Mouse (Mus musculus) intestine, postnatal 0 days (tissue): ENCODE results near the gene Prss56. TPM values are rescaled to one million over a fixed set of nuclear protein-coding genes. Genes with fewer than 3 reads are reported as not detected.
A peak's percentile ranks its signal among the peaks of the same experiment; 100 is the strongest.

ENCODE experiments used
- ATAC-seq: fragments of 200-750 bp; cut with Nextera tagmentation; 2 replicates; pipeline ENCODE4 v1.8.0; 2017; ENCODE audit warnings: mild to moderate bottlenecking, moderate TSS enrichment, moderate library complexity
- H3K27ac ChIP-seq: fragments of 300-500 bp; sonication (generic); 2 replicates; pipeline ENCODE4 v1.5.1; 2014; ENCODE audit warnings: mild to moderate bottlenecking, low read depth, low read length, moderate library complexity
- H3K27me3 ChIP-seq: fragments of 300-500 bp; sonication (generic); replicated peaks from 2 replicates; pipeline ENCODE4 v1.6.1; 2014; ENCODE audit warnings: low read length, mixed read lengths; ENCODE audit not compliant: control insufficient read depth, insufficient read depth
- H3K36me3 ChIP-seq: fragments of 300-500 bp; sonication (generic); 2 replicates; pipeline ENCODE4 v1.6.1; 2014; ENCODE audit warnings: mild to moderate bottlenecking, moderate library complexity; ENCODE audit not compliant: control insufficient read depth, insufficient read depth
- H3K4me1 ChIP-seq: fragments of 300-500 bp; sonication (generic); replicated peaks from 2 replicates; pipeline ENCODE4 v1.6.1; 2014; ENCODE audit warnings: antibody characterized with exemption, low read length, mixed read lengths; ENCODE audit not compliant: control insufficient read depth, insufficient read depth
- H3K4me2 ChIP-seq: fragments of 300-500 bp; sonication (generic); replicated peaks from 2 replicates; pipeline ENCODE4 v1.6.1; 2014; ENCODE audit warnings: low read depth, mild to moderate bottlenecking, moderate library complexity
- H3K4me3 ChIP-seq: fragments of 300-500 bp; sonication (generic); 2 replicates; pipeline ENCODE4 v1.5.1; 2014; ENCODE audit warnings: low read depth, low read length
- H3K9ac ChIP-seq: fragments of 300-500 bp; sonication (generic); 2 replicates; pipeline ENCODE4 v1.6.1; 2014; ENCODE audit warnings: mild to moderate bottlenecking, low read depth, low read length
- H3K9me3 ChIP-seq: fragments of 300-500 bp; sonication (generic); 2 replicates; pipeline ENCODE4 v1.6.1; 2016; ENCODE audit warnings: mixed run types; ENCODE audit not compliant: control insufficient read depth
- CTCF ChIP-seq: sonication (generic); IDR thresholded peaks from 2 replicates; pipeline ENCODE4 v1.5.1; 2016; ENCODE audit warnings: low read depth, mild to moderate bottlenecking, control low read depth, antibody characterized with exemption, moderate library complexity
- WGBS: fragments of 180-500 bp; shearing (Covaris S2); extraction: QIAGEN DNeasy Blood & Tissue Kit; methylation state at CpG from one replicate; pipeline ENCODE4 v1.1.7; 2014; 5-methylcytosine and 5-hydroxymethylcytosine counted together
- polyA plus RNA-seq: library from polyadenylated mRNA; unstranded; fragments of >200 nt; fragmentation: Nextera tagmentation; extraction: Ambion mirVana; gene quantifications from 2 replicates; pipeline ENCODE4 v1.2.1, GENCODE M21; 2015

Prss56 gene
- polyA plus RNA-seq, 1 experiment from 2014 or later = not detected

GRCm38 (mm10) chr1:87180896-87181295, 2.2 kb upstream of the Prss56 start:
- Histone ChIP-seq H3K36me3 (no peaks in the 10 kb centered on the region), H3K4me2 (no peak overlapping the region), H3K4me3 (no peak overlapping the region), H3K27ac (no peak overlapping the region), H3K9me3 (no peaks in the 10 kb centered on the region), H3K4me1 (no peaks in the 10 kb centered on the region), H3K27me3 (peaks cover 41% of the 10 kb centered on the region), H3K9ac (no peak overlapping the region)
- ATAC-seq = no peak
- no peak for TF ChIP-seq CTCF
- WGBS = 43% methylated on average over 5 of the region's 5 CpGs

- H3K4me3 ChIP-seq = no peak overlapping the region
- no peak for TF ChIP-seq CTCF
- H3K4me1 ChIP-seq = no peaks in the 10 kb centered on the region; the same call in 1 of the 2 replicates
- no peaks in the 10 kb centered on the region for H3K36me3 ChIP-seq
- H3K9me3 ChIP-seq = no peaks in the 10 kb centered on the region
- H3K27me3 ChIP-seq = peaks cover 59% of the 10 kb centered on the region
- ATAC-seq = no peak
- no peak overlapping the region for H3K9ac ChIP-seq
- no peak overlapping the region for H3K27ac ChIP-seq
- 34% methylated on average over 15 of the region's 15 CpGs for WGBS
- no peak overlapping the region for H3K4me2 ChIP-seq
Observed at GRCm38 (mm10) chr1:87183998-87184750, 1.1 kb downstream of the Prss56 start.

- Histone ChIP-seq H3K36me3 (no peaks in the 10 kb centered on the region), H3K4me3 (no peak overlapping the region), H3K4me1 (no peaks in the 10 kb centered on the region; the same call in 1 of the 2 replicates), H3K27ac (no peak overlapping the region), H3K27me3 (peaks cover 58% of the 10 kb centered on the region), H3K4me2 (no peak overlapping the region), H3K9ac (no peak overlapping the region), H3K9me3 (no peaks in the 10 kb centered on the region)
- TF ChIP-seq CTCF = peak; percentile 85
- 8% methylated on average over 20 of the region's 20 CpGs for WGBS
- peak; percentile 53; the same call in 1 of the 2 replicates for ATAC-seq
Observed at GRCm38 (mm10) chr1:87184751-87185139, 1.6 kb downstream of the Prss56 start.

- no peak for ATAC-seq
- Histone ChIP-seq H3K27ac (no peak overlapping the region), H3K4me1 (no peaks in the 10 kb centered on the region; the same call in 1 of the 2 replicates), H3K4me2 (no peak overlapping the region), H3K27me3 (peaks cover 55% of the 10 kb centered on the region), H3K36me3 (no peaks in the 10 kb centered on the region), H3K9ac (no peak overlapping the region), H3K9me3 (no peaks in the 10 kb centered on the region), H3K4me3 (no peak overlapping the region)
- 20% methylated on average over 13 of the region's 13 CpGs for WGBS
- no peak for TF ChIP-seq CTCF
Observed at GRCm38 (mm10) chr1:87185526-87185925, 2.4 kb downstream of the Prss56 start.

- WGBS = 3% methylated on average over 54 of the region's 54 CpGs
- no peaks in the 10 kb centered on the region for H3K9me3 ChIP-seq
- H3K36me3 ChIP-seq = no peaks in the 10 kb centered on the region
- TF ChIP-seq CTCF = no peak
- H3K4me3 ChIP-seq = peak overlapping the region; percentile 51
- ATAC-seq = 0 out of 2 replicates have a peak, but pooled peaks have one; percentile 16
- peaks cover 55% of the 10 kb centered on the region for H3K27me3 ChIP-seq
- H3K9ac ChIP-seq = 0 out of 2 replicates have a peak overlapping the region, but pooled peaks have one; percentile 17
- no peak overlapping the region for H3K27ac ChIP-seq
- H3K4me1 ChIP-seq = no peaks in the 10 kb centered on the region; the same call in 1 of the 2 replicates
- peak overlapping the region; percentile 98 for H3K4me2 ChIP-seq
Observed at GRCm38 (mm10) chr1:87186261-87187036, 3.3 kb downstream of the Prss56 start.

- WGBS = 0% methylated on average over 15 of the region's 15 CpGs
- TF ChIP-seq CTCF = peak; percentile 90
- Histone ChIP-seq H3K27me3 (peaks cover 55% of the 10 kb centered on the region), H3K9ac (0 out of 2 replicates have a peak overlapping the region, but pooled peaks have one; percentile 17), H3K9me3 (no peaks in the 10 kb centered on the region), H3K4me2 (peak overlapping the region; percentile 98), H3K4me1 (no peaks in the 10 kb centered on the region; the same call in 1 of the 2 replicates), H3K4me3 (peak overlapping the region; percentile 51), H3K27ac (no peak overlapping the region), H3K36me3 (no peaks in the 10 kb centered on the region)
- ATAC-seq = 0 out of 2 replicates have a peak, but pooled peaks have one; percentile 14
Observed at GRCm38 (mm10) chr1:87187037-87187355, 3.9 kb downstream of the Prss56 start.
